ENCODE assay signal across 16 mouse cellular contexts in genomic region chrX:145362527-145362926, GRCm38 (mm10). TPM values are rescaled to one million over a fixed set of nuclear protein-coding genes. Genes with fewer than 3 reads are reported as not detected.
"Had no signal": no experiment of that assay in that cellular context is flagged by ENCODE, and none has a peak within 500 bp of the region (broad histone marks: within the 10 kb centered on the region; RNA-seq: fewer than 3 reads in every experiment).

No protein-coding gene starts in this region.

- ATAC-seq: midbrain, embryonic 13.5 days; midbrain, embryonic 16.5 days had no signal

- DNase-seq: kidney, adult 8-10 months; kidney, postnatal 10 days; kidney, postnatal 36 days; liver, embryonic 13.5 days; lung, adult 2 months; lung, postnatal 14 days; lung, postnatal 4 days; thymus, adult 18-20 months; thymus, postnatal 36 days had no signal

RNA-seq across cellular contexts. Expression of gene Lhfpl1, which starts 13.6 kb away (rescaled TPM):
- total RNA-seq: liver, adult 2 months; monocyte, adult 5-6 weeks had no signal
- polyA plus RNA-seq: liver, adult 2 months; liver, embryonic 16.5 days; midbrain, embryonic 16.5 days; small intestine, adult 2 months; testis, adult 2 months had no signal
